Mouse (Mus musculus): Measurements from ENCODE around the gene Slc35f4.

GRCm38 (mm10) chr14:49453782-49454181, 72.1 kb downstream of the Slc35f4 start:
- TF ChIP-seq CTCF (IDR thresholded peaks at IDR 0.05; ENCODE audit: extremely low read depth, insufficient read depth, low read length) (no peak), POLR2A (IDR thresholded peaks at IDR 0.05; ENCODE audit: extremely low read depth, insufficient read depth, low read length) (no peak)

Measured in cortical plate, adult 2 months (tissue).